Mouse (Mus musculus): ENCODE measurements around the gene Rac3.

DNA sequence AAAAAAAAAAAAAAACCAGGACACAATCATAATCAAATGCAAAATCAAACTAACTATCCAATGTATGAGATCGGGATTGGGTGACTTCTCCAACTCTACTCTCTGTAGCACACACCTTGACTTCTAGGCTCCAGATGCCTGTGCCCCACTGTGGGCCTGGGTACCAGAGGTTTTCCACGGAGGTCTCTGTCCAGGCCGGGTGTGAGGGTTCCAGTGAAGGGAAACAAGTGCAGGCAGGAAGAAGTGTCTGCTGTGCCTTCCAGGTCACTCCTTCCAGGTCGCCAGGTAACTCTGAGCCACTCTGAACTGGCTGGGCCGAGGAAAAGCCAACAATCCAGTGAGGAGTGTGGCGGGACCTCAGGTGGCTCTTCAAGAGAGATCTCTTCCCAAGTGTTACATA is 15.2 kb downstream of the Rac3 start:
- TF ChIP-seq POLR2A (IDR thresholded peaks at IDR 0.05; ENCODE audit: extremely low read depth, insufficient read depth, low read length) (no peak), CTCF (IDR thresholded peaks at IDR 0.05; ENCODE audit: extremely low read depth, insufficient read depth, low read length) (no peak)

Data from cortical plate, adult 2 months (tissue).